Mouse (Mus musculus): ENCODE measurements around the gene Nlgn1. TPM values are rescaled to one million over a fixed set of nuclear protein-coding genes. Genes with fewer than 3 reads are reported as not detected.
A peak's percentile ranks its signal among the peaks of the same experiment; 100 is the strongest.

Gene Nlgn1
- polyA plus RNA-seq, 1 experiment from 2014 or later: 0.23 TPM

DNA sequence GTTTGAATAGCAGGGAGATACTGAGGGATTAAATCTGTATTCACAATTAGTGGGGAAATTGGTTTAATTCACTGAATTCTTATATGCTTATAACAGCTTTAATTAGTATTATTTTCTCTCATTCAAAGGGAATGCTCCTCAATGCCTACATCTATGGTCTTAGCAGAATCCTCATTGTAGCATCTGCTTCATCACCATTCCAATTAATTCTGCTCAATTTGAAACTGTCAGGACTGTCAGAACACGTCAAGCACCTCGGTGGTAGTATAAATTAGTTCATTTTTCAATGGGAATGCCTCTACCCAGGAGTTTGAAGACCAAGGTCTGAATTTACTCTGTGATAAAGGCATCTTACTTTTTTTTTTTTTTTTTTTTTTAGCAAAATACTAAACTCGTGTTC is 158.6 kb downstream of the Nlgn1 start:
- Histone ChIP-seq H3K27ac (ENCODE audit: low read depth, low read length) (no peak overlapping the region), H3K9ac (ENCODE audit: low read depth, low read length) (no peak overlapping the region), H3K27me3 (ENCODE audit: control insufficient read depth, insufficient read depth, low read length) (no peaks in the 10 kb centered on the region), H3K4me3 (ENCODE audit: low read depth, low read length) (no peak overlapping the region), H3K4me1 (ENCODE audit: control insufficient read depth, insufficient read depth, low read length) (no peaks in the 10 kb centered on the region), H3K36me3 (ENCODE audit: control insufficient read depth, insufficient read depth, low read length) (no peaks in the 10 kb centered on the region), H3K9me3 (replicated peaks; ENCODE audit: control insufficient read depth, low read length) (no peaks in the 10 kb centered on the region), H3K4me2 (no peak overlapping the region)
- no peak for ATAC-seq (replicated peaks; ENCODE audit: insufficient number of reproducible peaks, low FRiP score, low TSS enrichment)
- 70% methylated on average over 3 of the region's 3 CpGs for WGBS (ENCODE audit: insufficient replicate concordance)

DNA sequence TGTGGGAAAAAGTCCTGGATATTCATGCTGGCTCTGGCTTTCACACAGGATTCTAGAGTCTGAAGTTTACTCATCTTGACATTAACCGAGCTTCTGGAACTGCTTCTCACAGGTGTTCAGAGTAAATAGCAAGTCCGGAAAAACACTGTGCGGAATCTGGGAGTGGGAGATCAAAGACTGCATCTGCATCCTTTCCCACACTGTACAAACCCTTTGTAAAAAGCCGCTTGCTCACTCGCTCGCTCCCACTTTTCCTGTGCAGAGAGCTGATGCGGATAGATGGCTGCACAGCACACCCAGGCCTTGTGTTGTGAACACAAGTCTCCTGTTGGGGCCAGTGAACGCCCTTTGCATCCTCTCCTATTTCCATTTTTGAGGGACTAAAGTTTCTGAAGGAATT is 165.5 kb downstream of the Nlgn1 start:
- Histone ChIP-seq H3K4me3 (ENCODE audit: low read depth, low read length) (no peak overlapping the region), H3K4me1 (ENCODE audit: control insufficient read depth, insufficient read depth, low read length) (no peaks in the 10 kb centered on the region), H3K9ac (ENCODE audit: low read depth, low read length) (no peak overlapping the region), H3K27me3 (ENCODE audit: control insufficient read depth, insufficient read depth, low read length) (no peaks in the 10 kb centered on the region), H3K4me2 (no peak overlapping the region), H3K27ac (ENCODE audit: low read depth, low read length) (no peak overlapping the region), H3K36me3 (ENCODE audit: control insufficient read depth, insufficient read depth, low read length) (no peaks in the 10 kb centered on the region), H3K9me3 (replicated peaks; ENCODE audit: control insufficient read depth, low read length) (no peaks in the 10 kb centered on the region)
- WGBS (ENCODE audit: insufficient replicate concordance): 77% methylated on average over 8 of the region's 8 CpGs
- ATAC-seq (replicated peaks; ENCODE audit: insufficient number of reproducible peaks, low FRiP score, low TSS enrichment): no peak

DNA sequence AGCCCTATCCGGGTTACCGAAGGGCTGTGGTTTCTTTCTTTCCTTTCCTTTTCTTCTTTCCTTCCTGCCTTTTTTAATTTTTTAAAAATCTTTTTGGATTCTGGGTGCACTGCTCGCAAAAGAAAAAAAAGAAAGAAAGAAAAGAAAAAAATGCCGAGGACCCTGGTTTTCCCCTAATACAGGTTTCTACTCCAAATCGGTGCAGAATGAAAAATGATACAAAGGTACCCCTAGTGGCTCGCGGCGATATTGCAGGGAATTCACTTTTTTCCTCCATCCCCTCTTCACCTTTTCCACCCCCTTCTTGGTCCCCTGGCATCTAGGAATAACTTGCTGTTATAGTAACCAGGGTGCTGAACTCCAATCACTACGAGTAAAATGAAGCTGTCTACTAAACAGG is 178.5 kb downstream of the Nlgn1 start:
- peak overlapping the region; percentile 52 for H3K4me3 ChIP-seq (ENCODE audit: low read depth, low read length)
- H3K27ac ChIP-seq (ENCODE audit: low read depth, low read length): no peak overlapping the region
- H3K36me3 ChIP-seq (ENCODE audit: control insufficient read depth, insufficient read depth, low read length): no peaks in the 10 kb centered on the region
- no peaks in the 10 kb centered on the region for H3K9me3 ChIP-seq (replicated peaks; ENCODE audit: control insufficient read depth, low read length)
- H3K9ac ChIP-seq (ENCODE audit: low read depth, low read length): no peak overlapping the region
- no peaks in the 10 kb centered on the region for H3K4me1 ChIP-seq (ENCODE audit: control insufficient read depth, insufficient read depth, low read length)
- H3K27me3 ChIP-seq (ENCODE audit: control insufficient read depth, insufficient read depth, low read length): peaks cover 7% of the 10 kb centered on the region
- no peak for ATAC-seq (replicated peaks; ENCODE audit: insufficient number of reproducible peaks, low FRiP score, low TSS enrichment)
- peak overlapping the region; percentile 90 for H3K4me2 ChIP-seq
- WGBS (ENCODE audit: insufficient replicate concordance): 3% methylated on average over 9 of the region's 9 CpGs

DNA sequence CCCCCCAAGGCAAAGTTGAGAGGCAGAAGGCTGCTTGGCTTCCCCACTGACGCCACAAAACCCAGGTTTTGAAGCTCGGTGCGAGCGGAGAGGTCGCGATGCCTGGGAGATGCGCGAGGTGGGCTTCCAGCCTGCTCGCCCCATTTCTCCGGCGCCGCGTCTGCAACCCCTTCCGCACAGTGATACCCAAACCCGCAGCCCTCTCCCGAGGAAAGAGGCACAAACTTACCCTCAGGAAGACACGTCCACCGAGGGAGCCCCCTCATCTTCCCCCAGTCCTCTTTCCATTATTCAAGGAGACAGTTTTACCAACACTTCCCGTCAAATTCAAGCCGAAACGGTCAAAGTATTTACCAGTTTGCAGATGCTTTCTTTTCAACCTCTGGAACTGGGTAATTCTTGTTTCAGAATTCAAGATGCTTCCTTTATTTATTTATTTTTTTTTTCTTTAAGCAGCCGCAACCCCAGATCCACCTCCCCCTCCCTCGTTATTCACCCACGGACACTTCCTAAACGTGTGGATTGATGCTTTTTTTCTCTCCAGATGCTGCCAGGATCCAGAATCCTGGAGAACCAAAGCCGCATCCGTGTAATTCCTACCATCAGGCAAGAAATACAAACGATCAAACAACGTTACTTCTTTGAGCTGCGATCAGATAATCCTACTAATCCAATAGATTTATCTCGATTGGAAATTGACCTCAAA is 179.1 kb downstream of the Nlgn1 start:
- peak overlapping the region; percentile 52 for H3K4me3 ChIP-seq (ENCODE audit: low read depth, low read length)
- WGBS (ENCODE audit: insufficient replicate concordance): 2% methylated on average over 31 of the region's 31 CpGs
- no peaks in the 10 kb centered on the region for H3K4me1 ChIP-seq (ENCODE audit: control insufficient read depth, insufficient read depth, low read length)
- no peaks in the 10 kb centered on the region for H3K36me3 ChIP-seq (ENCODE audit: control insufficient read depth, insufficient read depth, low read length)
- H3K9ac ChIP-seq (ENCODE audit: low read depth, low read length): no peak overlapping the region
- H3K27ac ChIP-seq (ENCODE audit: low read depth, low read length): no peak overlapping the region
- peaks cover 7% of the 10 kb centered on the region for H3K27me3 ChIP-seq (ENCODE audit: control insufficient read depth, insufficient read depth, low read length)
- peak overlapping the region; percentile 90 for H3K4me2 ChIP-seq
- H3K9me3 ChIP-seq (replicated peaks; ENCODE audit: control insufficient read depth, low read length): no peaks in the 10 kb centered on the region
- ATAC-seq (replicated peaks; ENCODE audit: insufficient number of reproducible peaks, low FRiP score, low TSS enrichment): no peak

DNA sequence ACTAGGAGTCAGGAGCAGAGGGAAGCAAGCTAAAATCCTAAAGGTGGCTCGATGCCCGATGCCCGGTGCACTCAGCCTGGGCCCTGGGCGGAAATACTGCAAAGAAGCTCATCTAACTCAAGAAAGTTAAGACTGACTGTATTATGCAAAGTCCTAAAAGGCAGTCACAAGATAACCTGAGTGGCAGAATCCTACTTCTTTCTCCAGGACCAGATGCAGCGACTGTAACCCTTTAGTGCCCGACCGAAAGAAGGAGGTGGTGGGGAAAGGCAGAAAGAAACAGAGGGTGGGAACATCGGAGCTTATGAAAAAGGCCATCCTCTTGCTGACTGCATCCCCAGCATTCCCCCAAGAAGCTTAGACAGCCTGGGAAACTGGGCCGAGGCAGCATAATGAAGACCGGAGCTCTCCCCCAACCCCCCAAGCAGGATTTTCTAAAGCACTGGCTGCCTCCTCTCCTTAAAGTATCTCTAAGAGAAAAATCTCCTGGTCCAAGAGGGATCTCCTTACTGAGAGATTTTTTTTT is 179.7 kb downstream of the Nlgn1 start:
- no peak overlapping the region for H3K27ac ChIP-seq (ENCODE audit: low read depth, low read length)
- no peaks in the 10 kb centered on the region for H3K36me3 ChIP-seq (ENCODE audit: control insufficient read depth, insufficient read depth, low read length)
- H3K4me1 ChIP-seq (ENCODE audit: control insufficient read depth, insufficient read depth, low read length): no peaks in the 10 kb centered on the region
- no peak for ATAC-seq (replicated peaks; ENCODE audit: insufficient number of reproducible peaks, low FRiP score, low TSS enrichment)
- H3K4me2 ChIP-seq: peak overlapping the region; percentile 90
- H3K4me3 ChIP-seq (ENCODE audit: low read depth, low read length): peak overlapping the region; percentile 52
- H3K9ac ChIP-seq (ENCODE audit: low read depth, low read length): no peak overlapping the region
- 2% methylated on average over 10 of the region's 10 CpGs for WGBS (ENCODE audit: insufficient replicate concordance)
- no peaks in the 10 kb centered on the region for H3K9me3 ChIP-seq (replicated peaks; ENCODE audit: control insufficient read depth, low read length)
- peaks cover 7% of the 10 kb centered on the region for H3K27me3 ChIP-seq (ENCODE audit: control insufficient read depth, insufficient read depth, low read length)

DNA sequence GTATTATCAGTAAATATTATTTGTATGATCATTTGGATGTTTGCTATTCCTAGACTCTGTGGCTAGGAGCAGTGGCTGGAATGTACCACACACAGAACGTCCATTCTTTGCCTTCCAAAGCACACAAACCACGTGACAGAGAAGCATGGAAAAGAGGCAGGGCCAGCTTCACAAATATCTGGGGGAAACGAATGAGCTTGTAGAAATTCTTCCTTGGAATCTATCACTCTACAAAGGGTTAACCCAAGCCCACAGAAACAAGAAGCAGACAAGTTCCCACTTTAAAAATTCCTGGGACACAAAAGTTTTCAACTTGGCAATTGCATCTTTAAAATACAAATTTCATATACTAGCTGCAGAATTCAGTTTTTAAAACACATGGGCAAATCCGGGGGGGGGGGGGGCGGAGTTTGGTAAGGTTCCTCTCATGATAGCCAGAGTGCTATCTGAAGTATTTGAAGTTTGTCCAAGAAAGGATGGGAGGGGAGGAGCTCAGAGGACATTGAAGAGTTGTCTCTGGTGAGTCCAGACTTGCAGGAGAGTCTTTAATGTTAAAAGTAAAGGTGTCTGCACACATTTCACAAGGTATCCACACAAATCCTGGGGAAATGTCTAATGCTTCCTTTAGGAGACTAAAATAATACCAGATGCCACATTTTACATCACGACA is 180.8 kb downstream of the Nlgn1 start:
- Histone ChIP-seq H3K27me3 (ENCODE audit: control insufficient read depth, insufficient read depth, low read length) (peaks cover 7% of the 10 kb centered on the region), H3K9ac (ENCODE audit: low read depth, low read length) (no peak overlapping the region), H3K4me1 (ENCODE audit: control insufficient read depth, insufficient read depth, low read length) (no peaks in the 10 kb centered on the region), H3K4me3 (ENCODE audit: low read depth, low read length) (no peak overlapping the region), H3K4me2 (no peak overlapping the region), H3K27ac (ENCODE audit: low read depth, low read length) (no peak overlapping the region), H3K36me3 (ENCODE audit: control insufficient read depth, insufficient read depth, low read length) (no peaks in the 10 kb centered on the region), H3K9me3 (replicated peaks; ENCODE audit: control insufficient read depth, low read length) (no peaks in the 10 kb centered on the region)
- no peak for ATAC-seq (replicated peaks; ENCODE audit: insufficient number of reproducible peaks, low FRiP score, low TSS enrichment)
- 39% methylated on average over 6 of the region's 6 CpGs for WGBS (ENCODE audit: insufficient replicate concordance)

DNA sequence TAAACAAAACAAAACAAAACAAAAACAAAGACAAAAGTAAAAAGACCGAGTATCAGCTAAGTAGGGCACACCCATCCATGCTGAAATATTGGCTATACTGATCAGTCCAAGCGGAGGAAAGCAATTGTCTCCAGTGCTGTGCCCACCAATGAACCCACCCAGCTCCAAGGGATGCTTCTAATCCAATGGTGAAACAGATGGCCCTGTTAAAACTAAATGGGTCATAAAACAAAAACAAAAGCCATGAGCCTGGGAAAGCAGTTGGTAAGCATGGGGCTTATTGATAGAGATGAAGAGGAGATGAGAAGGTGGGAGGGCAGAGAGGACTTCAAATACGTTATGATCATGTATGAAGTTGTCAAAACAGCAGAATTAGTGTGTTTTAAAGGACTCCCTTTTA is 186.1 kb downstream of the Nlgn1 start:
- Histone ChIP-seq H3K4me2 (no peak overlapping the region), H3K36me3 (ENCODE audit: control insufficient read depth, insufficient read depth, low read length) (no peaks in the 10 kb centered on the region), H3K27ac (ENCODE audit: low read depth, low read length) (no peak overlapping the region), H3K4me1 (ENCODE audit: control insufficient read depth, insufficient read depth, low read length) (no peaks in the 10 kb centered on the region), H3K9ac (ENCODE audit: low read depth, low read length) (no peak overlapping the region), H3K9me3 (replicated peaks; ENCODE audit: control insufficient read depth, low read length) (no peaks in the 10 kb centered on the region), H3K4me3 (ENCODE audit: low read depth, low read length) (no peak overlapping the region), H3K27me3 (ENCODE audit: control insufficient read depth, insufficient read depth, low read length) (no peaks in the 10 kb centered on the region)
- WGBS (ENCODE audit: insufficient replicate concordance): 74% methylated on average over 3 of the region's 3 CpGs
- no peak for ATAC-seq (replicated peaks; ENCODE audit: insufficient number of reproducible peaks, low FRiP score, low TSS enrichment)

DNA sequence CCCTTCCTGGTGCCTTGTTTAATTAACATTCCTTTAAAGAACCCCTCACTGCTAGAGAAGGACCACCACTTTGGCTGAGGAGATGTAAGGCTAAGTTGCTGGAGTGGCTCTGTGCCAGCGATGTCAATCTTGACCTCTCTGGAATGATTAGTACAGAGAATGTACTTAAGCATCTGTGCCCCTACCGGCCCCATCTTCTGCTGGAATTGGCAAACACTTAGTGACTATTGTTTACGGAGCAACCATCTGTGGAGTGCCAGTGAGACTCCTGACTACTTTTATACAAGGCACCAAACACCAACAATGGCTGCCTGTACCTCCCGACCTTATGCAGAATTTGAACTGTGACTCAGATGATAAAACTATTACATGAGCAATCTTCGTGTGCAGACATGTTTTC is 186.8 kb downstream of the Nlgn1 start:
- ATAC-seq (replicated peaks; ENCODE audit: insufficient number of reproducible peaks, low FRiP score, low TSS enrichment): no peak
- H3K9ac ChIP-seq (ENCODE audit: low read depth, low read length): no peak overlapping the region
- H3K36me3 ChIP-seq (ENCODE audit: control insufficient read depth, insufficient read depth, low read length): no peaks in the 10 kb centered on the region
- H3K9me3 ChIP-seq (replicated peaks; ENCODE audit: control insufficient read depth, low read length): no peaks in the 10 kb centered on the region
- H3K27ac ChIP-seq (ENCODE audit: low read depth, low read length): no peak overlapping the region
- H3K4me1 ChIP-seq (ENCODE audit: control insufficient read depth, insufficient read depth, low read length): no peaks in the 10 kb centered on the region
- WGBS (ENCODE audit: insufficient replicate concordance): 76% methylated on average over 5 of the region's 5 CpGs
- H3K4me3 ChIP-seq (ENCODE audit: low read depth, low read length): no peak overlapping the region
- no peak overlapping the region for H3K4me2 ChIP-seq
- H3K27me3 ChIP-seq (ENCODE audit: control insufficient read depth, insufficient read depth, low read length): no peaks in the 10 kb centered on the region

DNA sequence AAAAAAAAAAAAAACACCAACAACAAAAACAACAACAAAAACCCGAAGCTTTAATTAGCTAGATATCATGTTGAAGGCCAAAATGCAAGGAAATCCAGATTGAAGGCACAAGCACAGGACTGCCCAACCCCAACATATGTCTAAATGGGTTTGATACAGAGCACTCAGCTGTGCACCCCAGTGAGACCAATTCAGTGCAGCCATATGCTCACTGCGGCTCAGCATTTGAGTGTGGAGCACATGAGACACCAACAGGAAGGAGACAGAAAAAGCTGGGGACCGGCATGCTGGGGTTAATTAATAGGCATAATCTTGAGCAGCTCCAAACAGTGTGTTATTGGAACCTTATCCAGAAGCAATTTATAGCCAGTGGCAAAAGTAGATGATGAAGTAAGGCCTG is 190.7 kb downstream of the Nlgn1 start:
- Histone ChIP-seq H3K27me3 (ENCODE audit: control insufficient read depth, insufficient read depth, low read length) (no peaks in the 10 kb centered on the region), H3K27ac (ENCODE audit: low read depth, low read length) (no peak overlapping the region), H3K4me3 (ENCODE audit: low read depth, low read length) (no peak overlapping the region), H3K36me3 (ENCODE audit: control insufficient read depth, insufficient read depth, low read length) (no peaks in the 10 kb centered on the region), H3K9me3 (replicated peaks; ENCODE audit: control insufficient read depth, low read length) (no peaks in the 10 kb centered on the region), H3K4me1 (ENCODE audit: control insufficient read depth, insufficient read depth, low read length) (no peaks in the 10 kb centered on the region), H3K4me2 (no peak overlapping the region), H3K9ac (ENCODE audit: low read depth, low read length) (no peak overlapping the region)
- no peak for ATAC-seq (replicated peaks; ENCODE audit: insufficient number of reproducible peaks, low FRiP score, low TSS enrichment)
- WGBS (ENCODE audit: insufficient replicate concordance): 85% methylated on average over 3 of the region's 3 CpGs

All from heart, embryonic 11.5 days (tissue).